Mouse (Mus musculus) CH12.LX (cell line): Measurements from ENCODE around the gene Itgb3bp. TPM values are rescaled to one million over a fixed set of nuclear protein-coding genes. Genes with fewer than 3 reads are reported as not detected.
A peak's percentile ranks its signal among the peaks of the same experiment; 100 is the strongest.

ENCODE experiments used
- DNase-seq: peaks from one replicate; pipeline ENCODE4 v3.0.0-alpha.2; 2013; ENCODE audit errors: extremely low read depth
- H3K27ac ChIP-seq: 2 replicates; pipeline ENCODE4 v1.5.1; 2012; ENCODE audit warnings: low read depth, mild to moderate bottlenecking, control low read depth, moderate library complexity; ENCODE audit not compliant: insufficient read depth
- H3K27me3 ChIP-seq: replicated peaks from 2 replicates; pipeline ENCODE3; 2012; ENCODE audit warnings: inconsistent platforms
- H3K36me3 ChIP-seq, 2 experiments: replicated peaks in 1 of 2; 2 replicates each; pipeline versions ENCODE3 to v1.6.1; 2012; ENCODE audit warnings: inconsistent platforms in 1 of 2, low read length in 1 of 2, mild to moderate bottlenecking in 1 of 2, mixed read lengths in 1 of 2, moderate library complexity in 1 of 2; ENCODE audit not compliant: control insufficient read depth in 1 of 2, insufficient read depth in 1 of 2
- H3K4me1 ChIP-seq, 2 experiments: 2 replicates each; pipeline ENCODE4 v1.6.1; 2012; ENCODE audit warnings: inconsistent platforms in 1 of 2, moderate library complexity in 1 of 2; ENCODE audit not compliant: insufficient read depth in 2 of 2, control insufficient read depth in 1 of 2
- H3K4me2 ChIP-seq: 2 replicates; pipeline ENCODE4 v1.6.1; 2012; ENCODE audit warnings: low read depth, mild to moderate bottlenecking, control low read depth; ENCODE audit not compliant: poor library complexity, insufficient read depth, severe bottlenecking
- H3K4me3 ChIP-seq, 3 experiments: fragments of 150-350 bp in 1 of 3; sonication (generic) in 1 of 3; replicated peaks in 1 of 3; 2 replicates each; pipeline versions ENCODE3 to v1.5.1; 2011 to 2012; ENCODE audit warnings: low read depth in 2 of 3, low read length in 2 of 3, mild to moderate bottlenecking in 2 of 3, moderate library complexity in 2 of 3, control low read depth in 1 of 3, improper control_type of control experiment in 1 of 3, inconsistent platforms in 1 of 3, mixed read lengths in 1 of 3; ENCODE audit not compliant: poor library complexity in 1 of 3
- H3K79me2 ChIP-seq: replicated peaks from 2 replicates; pipeline ENCODE4 v1.6.1; 2012; ENCODE audit warnings: mild to moderate bottlenecking, moderate library complexity; ENCODE audit not compliant: control insufficient read depth, poor library complexity, insufficient read depth, severe bottlenecking; ENCODE audit errors: extremely low read depth
- H3K9ac ChIP-seq: 2 replicates; pipeline ENCODE4 v1.6.1; 2012; ENCODE audit warnings: low read depth, mild to moderate bottlenecking, control low read depth, moderate library complexity; ENCODE audit not compliant: insufficient read depth
- H3K9me3 ChIP-seq: replicated peaks from 2 replicates; pipeline ENCODE3; 2012; ENCODE audit warnings: low read length, inconsistent platforms, mixed read lengths
- BHLHE40 ChIP-seq: IDR thresholded peaks from 2 replicates; pipeline ENCODE4 v1.6.1; 2011; ENCODE audit warnings: mild to moderate bottlenecking, low read depth, low read length, improper control_type of control experiment
- CHD1 ChIP-seq: IDR thresholded peaks from 2 replicates; pipeline ENCODE4 v1.6.1; 2012; ENCODE audit warnings: low read depth, low read length, improper control_type of control experiment, inconsistent platforms
- CHD2 ChIP-seq: IDR thresholded peaks from 2 replicates; pipeline ENCODE4 v1.6.1; 2011; ENCODE audit warnings: low read length, improper control_type of control experiment
- CTCF ChIP-seq, 2 experiments: IDR thresholded peaks in 1 of 2; conservative IDR thresholded peaks in 1 of 2; 2 replicates each; pipeline ENCODE4 v1.5.1; 2011 to 2012; ENCODE audit warnings: low read depth in 2 of 2, low read length in 2 of 2, improper control_type of control experiment in 1 of 2, inconsistent platforms in 1 of 2, mild to moderate bottlenecking in 1 of 2, moderate library complexity in 1 of 2
- E2F4 ChIP-seq: IDR thresholded peaks from 2 replicates; pipeline ENCODE4 v1.6.1; 2011; ENCODE audit warnings: low read depth, low read length, improper control_type of control experiment; ENCODE audit not compliant: insufficient replicate concordance
- ELF1 ChIP-seq: IDR thresholded peaks from 2 replicates; pipeline ENCODE4 v1.6.1; 2014; ENCODE audit warnings: low read depth, mild to moderate bottlenecking, inconsistent platforms, low read length, improper control_type of control experiment
- EP300 ChIP-seq: IDR thresholded peaks from 2 replicates; pipeline ENCODE4 v1.6.1; 2011; ENCODE audit warnings: low read length, improper control_type of control experiment
- ETS1 ChIP-seq: conservative IDR thresholded peaks from 2 replicates; pipeline ENCODE4 v1.6.1; 2012; ENCODE audit warnings: low read depth, mild to moderate bottlenecking, inconsistent platforms, low read length, improper control_type of control experiment, moderate library complexity
- GABPA ChIP-seq: IDR thresholded peaks from 2 replicates; pipeline ENCODE4 v1.6.1; 2012; ENCODE audit warnings: low read depth, low read length, improper control_type of control experiment, inconsistent platforms; ENCODE audit not compliant: insufficient replicate concordance
- HCFC1 ChIP-seq: IDR thresholded peaks from 2 replicates; pipeline ENCODE4 v1.6.1; 2012; ENCODE audit warnings: low read depth, mild to moderate bottlenecking, inconsistent platforms, low read length, improper control_type of control experiment
- IRF4 ChIP-seq: IDR thresholded peaks from 2 replicates; pipeline ENCODE4 v1.6.1; 2014; ENCODE audit warnings: low read depth, mild to moderate bottlenecking, inconsistent platforms, low read length, improper control_type of control experiment
- JUN ChIP-seq: IDR thresholded peaks from 2 replicates; pipeline ENCODE4 v1.6.1; 2011; ENCODE audit warnings: low read depth, mild to moderate bottlenecking, low read length, improper control_type of control experiment, moderate library complexity; ENCODE audit not compliant: insufficient read depth
- JUND ChIP-seq: conservative IDR thresholded peaks from 2 replicates; pipeline ENCODE4 v1.6.1; 2011; ENCODE audit warnings: low read depth, low read length, improper control_type of control experiment
- KAT2A ChIP-seq: IDR thresholded peaks from 2 replicates; pipeline ENCODE4 v1.6.1; 2012; ENCODE audit warnings: low read length, improper control_type of control experiment, inconsistent platforms; ENCODE audit not compliant: insufficient replicate concordance
- MAFK ChIP-seq: IDR thresholded peaks from 2 replicates; pipeline ENCODE4 v1.6.1; 2011; ENCODE audit warnings: low read length, improper control_type of control experiment; ENCODE audit not compliant: insufficient replicate concordance
- MAX ChIP-seq: IDR thresholded peaks from 2 replicates; pipeline ENCODE4 v1.6.1; 2011; ENCODE audit warnings: low read length, improper control_type of control experiment
- MAZ ChIP-seq: IDR thresholded peaks from 2 replicates; pipeline ENCODE4 v1.6.1; 2012; ENCODE audit warnings: low read depth, mild to moderate bottlenecking, inconsistent platforms, low read length, improper control_type of control experiment, moderate library complexity
- MEF2A ChIP-seq: IDR thresholded peaks from 2 replicates; pipeline ENCODE4 v1.6.1; 2014; ENCODE audit warnings: low read depth, mild to moderate bottlenecking, inconsistent platforms, low read length, improper control_type of control experiment, borderline replicate concordance
- MXI1 ChIP-seq: IDR thresholded peaks from 2 replicates; pipeline ENCODE4 v1.6.1; 2011; ENCODE audit warnings: mild to moderate bottlenecking, low read depth, low read length, improper control_type of control experiment
- MYC ChIP-seq: IDR thresholded peaks from 2 replicates; pipeline ENCODE4 v1.6.1; 2011; ENCODE audit warnings: low read depth, mild to moderate bottlenecking, improper control_type of control experiment, low read length
- NELFE ChIP-seq: IDR thresholded peaks from 2 replicates; pipeline ENCODE4 v1.6.1; 2011; ENCODE audit warnings: low read depth, low read length, improper control_type of control experiment
- NRF1 ChIP-seq: IDR thresholded peaks from 2 replicates; pipeline ENCODE4 v1.6.1; 2014; ENCODE audit warnings: low read depth, mild to moderate bottlenecking, inconsistent platforms, low read length, improper control_type of control experiment, moderate library complexity
- PAX5 ChIP-seq: IDR thresholded peaks from 2 replicates; pipeline ENCODE4 v1.6.1; 2012; ENCODE audit warnings: low read length, inconsistent platforms, mixed read lengths
- POLR2A ChIP-seq: IDR thresholded peaks from 2 replicates; pipeline ENCODE4 v1.6.1; 2011; ENCODE audit warnings: low read depth, mild to moderate bottlenecking, improper control_type of control experiment, low read length
- POLR2AphosphoS2 ChIP-seq: IDR thresholded peaks from 2 replicates; pipeline ENCODE4 v1.6.1; 2011; ENCODE audit warnings: low read depth, low read length, improper control_type of control experiment
- RAD21 ChIP-seq: IDR thresholded peaks from 2 replicates; pipeline ENCODE4 v1.6.1; 2011; ENCODE audit warnings: low read depth, mild to moderate bottlenecking, low read length, improper control_type of control experiment, moderate library complexity
- RCOR1 ChIP-seq: conservative IDR thresholded peaks from 2 replicates; pipeline ENCODE4 v1.6.1; 2012; ENCODE audit warnings: low read depth, mild to moderate bottlenecking, inconsistent platforms, low read length, improper control_type of control experiment
- SIN3A ChIP-seq: IDR thresholded peaks from 2 replicates; pipeline ENCODE4 v1.6.1; 2012; ENCODE audit warnings: low read length, improper control_type of control experiment, inconsistent platforms
- SMC3 ChIP-seq: IDR thresholded peaks from 2 replicates; pipeline ENCODE4 v1.6.1; 2011; ENCODE audit warnings: low read depth, low read length, improper control_type of control experiment
- TBP ChIP-seq: conservative IDR thresholded peaks from 2 replicates; pipeline ENCODE4 v1.6.1; 2011; ENCODE audit warnings: low read depth, low read length, improper control_type of control experiment
- TCF12 ChIP-seq: IDR thresholded peaks from 2 replicates; pipeline ENCODE4 v1.6.1; 2014; ENCODE audit warnings: low read depth, mild to moderate bottlenecking, inconsistent platforms, low read length, improper control_type of control experiment
- UBTF ChIP-seq: IDR thresholded peaks from 2 replicates; pipeline ENCODE4 v1.6.1; 2012; ENCODE audit warnings: low read depth, mild to moderate bottlenecking, inconsistent platforms, low read length, improper control_type of control experiment, moderate library complexity
- USF1 ChIP-seq: IDR thresholded peaks from 2 replicates; pipeline ENCODE4 v1.6.1; 2014; ENCODE audit warnings: low read depth, mild to moderate bottlenecking, inconsistent platforms, low read length, improper control_type of control experiment
- USF2 ChIP-seq: conservative IDR thresholded peaks from 2 replicates; pipeline ENCODE4 v1.6.1; 2011; ENCODE audit warnings: low read depth, low read length, improper control_type of control experiment
- ZC3H11A ChIP-seq: IDR thresholded peaks from 2 replicates; pipeline ENCODE4 v1.6.1; 2012; ENCODE audit warnings: low read depth, mild to moderate bottlenecking, inconsistent platforms, low read length, improper control_type of control experiment
- ZKSCAN1 ChIP-seq: IDR thresholded peaks from 2 replicates; pipeline ENCODE4 v1.6.1; 2012; ENCODE audit warnings: low read depth, inconsistent platforms, low read length, improper control_type of control experiment, borderline replicate concordance
- ZMIZ1 ChIP-seq: IDR thresholded peaks from 2 replicates; pipeline ENCODE4 v1.6.1; 2012; ENCODE audit warnings: low read depth, mild to moderate bottlenecking, inconsistent platforms, low read length, improper control_type of control experiment
- ZNF384 ChIP-seq: IDR thresholded peaks from 2 replicates; pipeline ENCODE4 v1.6.1; 2012; ENCODE audit warnings: low read depth, low read length, improper control_type of control experiment, inconsistent platforms
- dilution Hi-C: fragments of 300-500 bp; cut with MboI; formaldehyde crosslinking; loops from 2 replicates; pipeline ENCODE4 v1.14.3; 2020; ENCODE audit warnings: low sequenced_read_pairs; ENCODE audit not compliant: extremely low pct_unique_long_range_greater_than_20kb, extremely low pct_ligation_motif_present
- in situ Hi-C: fragments of 300-500 bp; cut with MboI; formaldehyde crosslinking; loops from 3 replicates; pipeline ENCODE4 v1.14.3; 2019; ENCODE audit warnings: low sequenced_read_pairs, low pct_ligation_motif_present, low pct_unique_long_range_greater_than_20kb, mixed read lengths
- polyA plus RNA-seq: library from polyadenylated mRNA; unstranded; fragments of >175 nt; gene quantifications from 2 replicates; pipeline ENCODE4 v1.2.1, GENCODE M21; 2012; ENCODE audit warnings: low read depth; ENCODE audit not compliant: insufficient read length
- total RNA-seq, 2 experiments: library from RNA; depleted of rRNA; stranded (reverse); fragments of 300-350 nt in 1 of 2; fragments of >200 nt in 1 of 2; gene quantifications; 2 replicates each; pipeline ENCODE4 v1.2.3; 2012 to 2014

Gene Itgb3bp
- total and polyA plus RNA-seq, 3 experiments: 9.9 to 29.1 (median 22.0) TPM

DNA sequence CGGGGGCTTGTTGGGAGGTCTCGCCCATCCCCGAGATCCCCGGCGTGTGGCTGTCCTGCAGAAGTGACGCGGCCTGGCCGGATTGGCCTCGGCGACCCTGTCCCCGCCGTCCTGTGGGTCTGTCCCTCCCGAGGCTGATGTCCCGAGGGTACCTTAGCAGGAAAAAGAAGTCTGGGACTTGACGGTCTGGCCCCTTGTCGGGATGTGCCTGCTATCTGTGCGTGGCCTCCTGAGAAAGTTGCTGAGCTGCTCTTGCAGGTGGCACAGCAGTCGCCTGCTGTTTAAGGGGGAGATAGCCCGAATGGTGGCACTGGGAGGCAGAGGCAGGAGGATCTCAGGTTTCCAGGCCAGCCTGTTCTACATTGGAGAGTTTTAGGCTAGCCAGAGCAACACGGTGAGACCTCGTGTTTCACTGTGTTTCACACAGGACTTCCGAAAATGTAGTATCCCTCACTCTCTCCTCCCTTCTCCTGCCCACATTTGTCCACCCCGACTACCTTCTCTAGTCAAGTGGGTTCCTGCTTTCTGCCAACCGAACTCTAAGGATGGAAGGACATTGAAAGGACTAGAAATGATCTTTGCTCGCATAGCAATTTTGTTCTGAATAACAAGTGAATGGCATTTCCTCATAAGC is 213.7 kb downstream of the Itgb3bp start:
- peak overlapping the region; percentile 85 to 87 (median 86) for H3K4me3 ChIP-seq
- no peaks in the 10 kb centered on the region for H3K9me3 ChIP-seq
- in situ Hi-C loops: no loop called here
- H3K36me3 ChIP-seq: peaks cover 8 to 29% of the 10 kb centered on the region in 2 experiments
- peak; percentile 44 for DNase-seq
- no peaks in the 10 kb centered on the region for H3K27me3 ChIP-seq
- H3K27ac ChIP-seq: peak overlapping the region; percentile 6
- H3K79me2 ChIP-seq: peaks cover 7% of the 10 kb centered on the region; the same call in 1 of the 2 replicates
- dilution Hi-C loops: no loop called here
- H3K4me2 ChIP-seq: peak overlapping the region; percentile 84
- H3K4me1 ChIP-seq: peaks cover 0 to 13% of the 10 kb centered on the region in 2 experiments
- H3K9ac ChIP-seq: peak overlapping the region; percentile 56
- no peak for TF ChIP-seq NRF1
- TF ChIP-seq RCOR1: 0 out of 2 replicates have a peak, but pooled peaks have one; percentile 44
- 0 out of 2 replicates have a peak, but pooled peaks have one; percentile 8 for TF ChIP-seq ELF1
- no peak for TF ChIP-seq BHLHE40
- TF ChIP-seq JUN: no peak
- TF ChIP-seq KAT2A: no peak
- TF ChIP-seq EP300: no peak
- TF ChIP-seq POLR2AphosphoS2: no peak
- no peak for TF ChIP-seq SMC3
- TF ChIP-seq SIN3A: no peak
- no peak for TF ChIP-seq NELFE
- no peak for TF ChIP-seq GABPA
- TF ChIP-seq MXI1: no peak; the same call in 1 of the 2 replicates
- no peak for TF ChIP-seq ZKSCAN1
- TF ChIP-seq MEF2A: no peak
- TF ChIP-seq E2F4: no peak
- TF ChIP-seq MAFK: no peak
- no peak for TF ChIP-seq ZMIZ1
- peak; percentile 50; the same call in 1 of the 2 replicates for TF ChIP-seq MYC
- no peak for TF ChIP-seq HCFC1
- no peak for TF ChIP-seq PAX5
- TF ChIP-seq CHD1: no peak
- 0 out of 2 replicates have a peak, but pooled peaks have one; percentile 25 for TF ChIP-seq CHD2
- TF ChIP-seq POLR2A: no peak
- no peak for TF ChIP-seq TBP
- peak; percentile 22; the same call in 1 of the 2 replicates for TF ChIP-seq MAX
- TF ChIP-seq USF2: no peak
- TF ChIP-seq ZNF384: no peak
- no peak for TF ChIP-seq JUND
- no peak for TF ChIP-seq RAD21
- TF ChIP-seq CTCF (conservative IDR thresholded peaks at IDR 0.05 in 1 of 2, IDR thresholded peaks at IDR 0.05 in 1 of 2; ENCODE audit: low read depth in 2 of 2, low read length in 2 of 2): no peak
- TF ChIP-seq ETS1: no peak
- TF ChIP-seq TCF12: no peak
- no peak for TF ChIP-seq IRF4
- TF ChIP-seq UBTF: no peak
- no peak for TF ChIP-seq USF1
- TF ChIP-seq MAZ: 0 out of 2 replicates have a peak, but pooled peaks have one; percentile 27
- no peak for TF ChIP-seq ZC3H11A
